Mouse (Mus musculus) limb, embryonic 13.5 days (tissue): ENCODE measurements around the gene Vps9d1. TPM values are rescaled to one million over a fixed set of nuclear protein-coding genes. Genes with fewer than 3 reads are reported as not detected.

ENCODE experiments used
- ATAC-seq: fragments of 200-750 bp; cut with Nextera tagmentation; 2 replicates; pipeline ENCODE4 v1.8.0; 2017; ENCODE audit warnings: low read depth, moderate number of reproducible peaks, moderate TSS enrichment; ENCODE audit not compliant: low FRiP score
- H3K27ac ChIP-seq: fragments of 300-500 bp; sonication (generic); 2 replicates; pipeline ENCODE4 v1.5.1; 2015; ENCODE audit warnings: inconsistent platforms, mild to moderate bottlenecking, moderate library complexity
- H3K27me3 ChIP-seq: fragments of 300-500 bp; sonication (generic); 2 replicates; pipeline ENCODE4 v1.6.1; 2015; ENCODE audit warnings: mild to moderate bottlenecking, inconsistent platforms
- H3K36me3 ChIP-seq: fragments of 300-500 bp; sonication (generic); 2 replicates; pipeline ENCODE4 v1.6.1; 2015; ENCODE audit warnings: inconsistent platforms, mild to moderate bottlenecking, moderate library complexity
- H3K4me1 ChIP-seq: fragments of 300-500 bp; sonication (generic); 2 replicates; pipeline ENCODE4 v1.6.1; 2015; ENCODE audit warnings: inconsistent platforms
- H3K4me2 ChIP-seq: fragments of 300-500 bp; sonication (generic); replicated peaks from 2 replicates; pipeline ENCODE4 v1.6.1; 2015; ENCODE audit warnings: inconsistent platforms, mild to moderate bottlenecking, moderate library complexity
- H3K4me3 ChIP-seq: fragments of 300-500 bp; sonication (generic); 2 replicates; pipeline ENCODE4 v1.5.1; 2015; ENCODE audit warnings: moderate library complexity, mild to moderate bottlenecking, inconsistent platforms
- H3K9ac ChIP-seq: fragments of 300-500 bp; sonication (generic); 2 replicates; pipeline ENCODE4 v1.6.1; 2015; ENCODE audit warnings: mild to moderate bottlenecking, inconsistent platforms
- H3K9me3 ChIP-seq: fragments of 300-500 bp; sonication (generic); 2 replicates; pipeline ENCODE4 v1.6.1; 2016; ENCODE audit warnings: inconsistent platforms
- WGBS: fragments of 180-500 bp; shearing (Covaris S2); methylation state at CpG from one replicate; pipeline ENCODE4 v1.1.7; 2015; 5-methylcytosine and 5-hydroxymethylcytosine counted together
- polyA plus RNA-seq: library from polyadenylated mRNA; unstranded; fragments of >200 nt; fragmentation: Nextera tagmentation; extraction: Ambion mirVana; gene quantifications from 2 replicates; pipeline ENCODE4 v1.2.1, GENCODE M21; 2015

The Vps9d1 gene
- polyA plus RNA-seq, 1 experiment from 2014 or later: 32.3 TPM

DNA sequence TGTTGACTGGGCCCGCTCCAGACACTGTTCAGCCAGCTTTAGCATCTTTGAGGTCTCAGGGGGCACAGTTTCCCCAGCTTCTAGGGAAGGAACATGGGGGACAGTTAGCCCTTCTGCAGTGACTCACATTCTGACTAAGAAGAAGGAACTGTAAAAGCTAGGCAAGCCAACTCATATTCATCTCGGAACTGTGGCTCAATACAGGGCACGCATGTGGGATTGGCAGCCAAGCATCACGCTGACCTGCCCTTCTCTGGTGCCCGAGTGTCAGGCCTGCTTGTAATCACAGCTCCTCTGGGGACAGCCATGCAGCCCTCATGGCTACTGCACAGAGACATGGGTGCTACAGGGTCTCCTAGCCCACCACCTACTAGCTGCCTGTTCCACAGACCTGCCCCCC is 3.2 kb downstream of the Vps9d1 start:
- Histone ChIP-seq H3K36me3 (peaks cover 65% of the 10 kb centered on the region), H3K4me1 (peaks cover 22% of the 10 kb centered on the region), H3K9ac (peak overlapping the region; percentile 8), H3K27ac (no peak overlapping the region), H3K9me3 (no peaks in the 10 kb centered on the region), H3K27me3 (no peaks in the 10 kb centered on the region), H3K4me3 (no peak overlapping the region), H3K4me2 (no peak overlapping the region)
- 93% methylated on average over 5 of the region's 5 CpGs for WGBS
- no peak for ATAC-seq

DNA sequence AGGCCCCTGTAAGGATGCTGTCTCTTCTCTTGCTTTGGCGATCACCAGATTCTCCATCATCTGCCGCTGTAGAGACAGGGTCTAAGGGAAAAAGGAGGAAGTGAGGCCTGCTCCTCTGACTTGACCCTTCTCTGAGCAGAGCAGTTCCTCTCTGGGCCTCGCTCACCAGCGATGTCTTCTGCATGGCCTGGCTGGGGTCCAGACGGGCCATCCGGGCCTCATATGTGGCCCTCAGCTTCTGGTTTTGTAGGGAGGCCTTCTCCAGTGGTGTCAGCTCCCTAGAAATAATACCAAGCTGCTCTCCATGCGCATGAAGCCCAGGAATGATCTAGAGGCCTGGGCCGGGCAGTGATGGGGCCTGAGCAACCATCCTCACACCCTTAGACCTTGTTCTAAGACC is 5.6 kb downstream of the Vps9d1 start:
- no peak for ATAC-seq
- H3K36me3 ChIP-seq: peaks cover 84% of the 10 kb centered on the region
- 90% methylated on average over 8 of the region's 8 CpGs for WGBS
- no peak overlapping the region for H3K27ac ChIP-seq
- H3K4me2 ChIP-seq: no peak overlapping the region
- no peak overlapping the region for H3K9ac ChIP-seq
- no peaks in the 10 kb centered on the region for H3K27me3 ChIP-seq
- no peaks in the 10 kb centered on the region for H3K9me3 ChIP-seq
- H3K4me1 ChIP-seq: peaks cover 11% of the 10 kb centered on the region
- H3K4me3 ChIP-seq: no peak overlapping the region

DNA sequence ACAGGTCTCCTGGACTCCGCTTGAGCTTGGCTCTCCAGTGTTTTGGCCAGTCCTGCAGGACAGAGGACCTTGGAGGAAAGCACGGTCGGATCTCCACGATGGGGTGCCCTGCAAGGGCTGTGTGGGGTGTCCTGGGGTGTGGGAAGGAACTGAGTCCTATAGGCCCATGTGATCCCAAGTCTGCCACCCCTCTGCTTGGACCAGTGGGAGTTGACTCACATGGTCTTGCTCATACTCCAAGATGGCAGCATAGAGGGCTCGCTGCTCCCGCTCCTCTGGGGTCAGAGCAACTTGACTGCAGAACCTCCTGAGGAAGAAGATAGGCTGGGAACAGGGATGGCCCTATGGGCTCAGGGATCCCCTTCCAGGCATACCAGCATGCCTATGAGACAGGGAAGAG is 6.4 kb downstream of the Vps9d1 start:
- Histone ChIP-seq H3K9me3 (no peaks in the 10 kb centered on the region), H3K27me3 (no peaks in the 10 kb centered on the region), H3K36me3 (peaks cover 92% of the 10 kb centered on the region), H3K9ac (no peak overlapping the region), H3K27ac (no peak overlapping the region), H3K4me1 (peaks cover 4% of the 10 kb centered on the region), H3K4me3 (no peak overlapping the region), H3K4me2 (no peak overlapping the region)
- 92% methylated on average over 6 of the region's 6 CpGs for WGBS
- no peak for ATAC-seq

DNA sequence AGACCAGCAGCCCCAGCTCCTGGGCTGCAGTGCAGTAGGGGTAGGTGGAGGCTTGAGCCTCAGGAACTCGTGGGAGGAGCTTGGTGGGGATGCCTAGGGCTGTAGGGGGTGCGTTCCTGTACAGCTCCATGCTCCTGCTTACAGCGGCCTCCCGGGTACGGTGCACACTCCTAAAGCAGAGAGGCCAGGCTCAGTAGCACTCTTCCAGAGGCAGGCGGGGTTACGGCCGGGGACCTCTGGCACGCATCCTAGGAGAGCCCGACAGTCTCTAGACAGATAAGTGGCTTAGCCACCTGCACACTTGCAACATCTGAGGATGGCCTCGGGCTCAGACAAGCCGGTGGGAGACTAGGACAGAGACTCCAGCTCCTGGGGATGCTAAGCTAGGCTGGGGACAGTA is 8.6 kb downstream of the Vps9d1 start:
- H3K9me3 ChIP-seq: no peaks in the 10 kb centered on the region
- H3K27ac ChIP-seq: no peak overlapping the region
- no peak overlapping the region for H3K4me2 ChIP-seq
- no peaks in the 10 kb centered on the region for H3K27me3 ChIP-seq
- peaks cover 92% of the 10 kb centered on the region for H3K36me3 ChIP-seq
- H3K4me1 ChIP-seq: no peaks in the 10 kb centered on the region
- no peak for ATAC-seq
- H3K4me3 ChIP-seq: no peak overlapping the region
- no peak overlapping the region for H3K9ac ChIP-seq
- 90% methylated on average over 12 of the region's 12 CpGs for WGBS

DNA sequence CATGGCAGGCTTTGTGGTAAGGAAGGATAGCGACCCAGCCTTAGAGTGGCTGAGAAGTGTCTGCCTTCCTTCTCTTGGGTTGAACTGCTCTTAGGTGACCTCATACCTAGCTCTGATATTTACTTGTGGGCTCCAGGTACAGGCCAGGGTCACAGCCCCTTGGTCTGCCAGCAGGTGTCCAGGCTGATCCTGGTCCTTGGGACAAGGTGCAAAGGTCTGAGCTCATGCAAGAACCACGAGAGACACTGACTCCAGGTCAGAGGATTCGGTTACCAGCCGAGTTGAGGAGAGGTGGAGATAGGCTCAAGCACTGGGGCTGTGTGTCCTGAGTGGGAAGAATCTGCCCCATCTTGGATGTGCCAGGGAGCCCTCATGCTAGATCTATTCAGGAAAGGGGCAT is 9.8 kb downstream of the Vps9d1 start:
- Histone ChIP-seq H3K27ac (no peak overlapping the region), H3K4me1 (no peaks in the 10 kb centered on the region), H3K4me2 (no peak overlapping the region), H3K9me3 (no peaks in the 10 kb centered on the region), H3K4me3 (no peak overlapping the region), H3K9ac (no peak overlapping the region), H3K36me3 (peaks cover 81% of the 10 kb centered on the region), H3K27me3 (no peaks in the 10 kb centered on the region)
- WGBS: 94% methylated on average over 4 of the region's 4 CpGs
- ATAC-seq: no peak

DNA sequence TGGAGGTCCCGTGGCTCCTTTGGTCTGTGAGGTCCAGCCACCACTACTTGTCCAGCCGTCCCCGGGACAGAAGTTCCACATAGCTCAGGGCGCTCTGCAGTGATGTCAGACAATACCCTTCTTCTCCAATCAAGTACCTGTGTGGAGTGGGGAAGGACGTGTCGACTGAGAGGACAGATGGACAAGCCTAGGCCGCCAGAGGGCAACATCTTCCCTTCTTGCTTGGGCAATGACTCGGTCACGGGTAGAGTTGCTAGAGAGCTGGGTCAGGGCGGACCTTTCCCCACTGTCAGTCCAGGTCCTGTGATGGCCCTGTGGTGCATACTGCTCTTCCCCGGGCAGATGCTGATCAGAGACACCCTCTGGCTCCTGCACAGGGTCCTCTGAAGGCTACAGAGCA is 11.1 kb downstream of the Vps9d1 start:
- Histone ChIP-seq H3K9ac (no peak overlapping the region), H3K4me2 (no peak overlapping the region), H3K9me3 (no peaks in the 10 kb centered on the region), H3K27ac (no peak overlapping the region), H3K36me3 (peaks cover 68% of the 10 kb centered on the region), H3K4me1 (no peaks in the 10 kb centered on the region), H3K27me3 (no peaks in the 10 kb centered on the region), H3K4me3 (no peak overlapping the region)
- 66% methylated on average over 11 of the region's 11 CpGs for WGBS
- no peak for ATAC-seq

DNA sequence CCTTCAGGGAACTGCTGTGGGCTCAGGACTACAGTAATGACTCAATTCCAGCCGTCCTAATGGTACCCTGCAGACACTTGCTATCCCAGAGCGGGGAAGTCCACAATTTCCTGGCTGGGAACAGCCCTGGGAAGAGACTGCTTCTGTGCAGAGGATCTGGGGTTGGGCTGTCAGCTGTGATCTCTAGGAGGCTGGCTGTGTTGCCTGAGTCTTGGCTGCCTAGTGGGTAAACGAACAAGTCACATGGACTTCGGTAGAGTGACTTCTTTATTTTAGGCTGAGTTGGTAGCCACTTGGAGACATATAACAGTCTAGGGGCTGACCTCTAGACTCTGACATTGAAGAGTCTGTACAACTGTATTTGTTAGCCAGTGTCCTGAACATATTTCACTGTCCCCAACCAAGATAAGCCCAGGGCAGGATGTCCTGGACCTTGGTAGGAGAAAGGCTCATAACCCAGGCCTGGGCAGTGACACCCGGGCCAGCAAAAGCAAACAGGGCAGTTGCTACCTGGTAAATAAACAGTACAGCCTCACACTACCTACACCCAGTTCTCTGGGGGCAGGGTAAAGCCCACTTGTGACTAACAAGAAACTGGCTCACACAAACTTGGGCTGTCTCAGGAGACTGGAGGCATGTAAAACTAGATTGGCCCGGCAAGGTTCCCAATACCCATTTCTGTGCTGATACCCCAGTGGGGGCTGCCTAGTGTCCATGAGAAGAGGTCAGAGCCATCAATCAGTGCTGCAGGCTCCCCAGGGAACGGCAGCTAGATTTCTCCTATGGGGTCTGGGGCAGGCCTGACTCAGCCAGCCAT is 11.8 kb downstream of the Vps9d1 start:
- peaks cover 61% of the 10 kb centered on the region for H3K36me3 ChIP-seq
- H3K9ac ChIP-seq: no peak overlapping the region
- no peak for ATAC-seq
- WGBS: 88% methylated on average over 7 of the region's 7 CpGs
- no peaks in the 10 kb centered on the region for H3K4me1 ChIP-seq
- 0 out of 2 replicates have a peak, but pooled peaks cover under 1% of the 10 kb centered on the region for H3K27me3 ChIP-seq
- no peak overlapping the region for H3K4me2 ChIP-seq
- no peak overlapping the region for H3K4me3 ChIP-seq
- no peak overlapping the region for H3K27ac ChIP-seq
- no peaks in the 10 kb centered on the region for H3K9me3 ChIP-seq

DNA sequence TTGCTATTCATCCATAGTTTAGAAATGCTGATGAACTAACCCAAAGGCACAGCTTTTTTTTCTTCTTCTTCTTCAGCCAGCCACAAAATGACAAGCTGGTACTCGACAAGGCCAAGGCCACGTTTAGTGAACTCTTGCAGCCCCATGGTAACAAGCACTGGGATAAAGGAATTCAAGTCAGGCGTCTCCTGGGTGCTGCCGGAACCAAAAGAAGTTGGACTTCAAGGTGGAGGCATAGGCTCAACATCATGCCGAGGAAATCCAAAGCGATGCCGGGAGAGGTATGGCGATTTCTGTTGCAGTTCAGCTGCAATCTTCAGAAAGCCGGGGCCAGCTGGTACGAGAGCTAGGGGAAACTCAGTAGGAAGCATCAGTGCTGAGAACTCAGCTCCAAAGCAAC is 14.8 kb downstream of the Vps9d1 start:
- no peak for ATAC-seq
- Histone ChIP-seq H3K9me3 (no peaks in the 10 kb centered on the region), H3K4me2 (no peak overlapping the region), H3K4me3 (no peak overlapping the region), H3K4me1 (peaks cover 21% of the 10 kb centered on the region), H3K27me3 (peaks cover 28% of the 10 kb centered on the region), H3K36me3 (peaks cover 31% of the 10 kb centered on the region), H3K27ac (no peak overlapping the region), H3K9ac (no peak overlapping the region)
- WGBS: 86% methylated on average over 10 of the region's 10 CpGs

DNA sequence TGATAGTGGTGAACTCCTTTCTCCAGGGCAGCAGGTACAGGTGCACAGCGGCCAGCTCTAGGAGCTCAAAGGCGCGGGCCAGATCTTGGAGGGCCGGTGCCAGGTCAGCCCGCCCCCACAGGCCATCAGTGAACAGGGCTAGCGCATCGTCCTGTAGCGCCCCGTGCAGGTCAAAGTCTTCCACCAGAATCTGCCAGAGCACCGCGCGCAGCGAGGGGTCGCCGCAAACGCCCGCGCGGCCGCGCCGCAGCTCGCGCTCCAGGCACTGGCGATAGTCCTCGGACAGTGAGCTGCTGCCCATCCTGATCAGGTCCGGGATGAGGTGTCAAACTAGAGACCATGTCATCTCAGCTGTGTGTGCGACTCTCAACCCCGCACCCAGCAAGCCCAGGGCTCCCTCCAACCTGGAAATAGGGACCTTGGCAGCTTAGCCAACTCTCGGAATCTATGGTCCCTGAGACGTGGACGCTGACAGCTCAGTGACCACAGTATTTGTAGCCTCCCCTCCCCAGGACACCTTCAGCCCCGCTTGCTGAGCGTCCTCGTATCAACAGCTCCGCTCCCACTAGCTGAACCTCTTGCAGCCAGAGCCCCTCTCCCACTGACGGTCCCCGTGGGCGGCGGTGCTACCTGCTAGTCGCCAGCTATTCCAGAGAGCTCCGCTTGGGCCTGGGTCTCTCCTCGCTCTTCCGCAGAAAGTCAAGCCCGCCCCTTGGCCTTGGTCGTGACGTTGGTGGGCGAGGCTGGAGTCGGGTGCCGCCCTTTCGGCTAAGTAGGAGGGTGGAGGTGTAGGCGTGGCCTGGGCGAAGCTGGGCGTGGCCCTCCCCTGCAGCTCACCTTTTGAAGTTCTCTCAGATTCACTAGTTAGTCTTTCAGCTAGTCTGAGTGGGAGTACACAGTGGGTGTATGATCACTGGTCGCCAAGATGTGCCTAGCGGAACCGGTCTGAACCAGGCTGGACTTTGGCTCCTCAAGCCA is 18.3 kb downstream of the Vps9d1 start, which contains the start of gene Spata2l:
Spata2l (minus strand) TSS at position 714 of the 978 bp plus-strand sequence.
- WGBS: 2% methylated on average over 57 of the region's 57 CpGs
- Histone ChIP-seq H3K9me3 (no peaks in the 10 kb centered on the region), H3K4me2 (peak within 1 kb of the TSS; percentile 88), H3K27ac (no peak within 1 kb of the TSS), H3K4me3 (peak within 1 kb of the TSS; percentile 56), H3K4me1 (peaks cover 21% of the 10 kb centered on the region), H3K36me3 (peaks cover 5% of the 10 kb centered on the region; the same call in 1 of the 2 replicates), H3K27me3 (peaks cover 50% of the 10 kb centered on the region), H3K9ac (peak within 1 kb of the TSS; percentile 65)
- ATAC-seq: peak; percentile 88

DNA sequence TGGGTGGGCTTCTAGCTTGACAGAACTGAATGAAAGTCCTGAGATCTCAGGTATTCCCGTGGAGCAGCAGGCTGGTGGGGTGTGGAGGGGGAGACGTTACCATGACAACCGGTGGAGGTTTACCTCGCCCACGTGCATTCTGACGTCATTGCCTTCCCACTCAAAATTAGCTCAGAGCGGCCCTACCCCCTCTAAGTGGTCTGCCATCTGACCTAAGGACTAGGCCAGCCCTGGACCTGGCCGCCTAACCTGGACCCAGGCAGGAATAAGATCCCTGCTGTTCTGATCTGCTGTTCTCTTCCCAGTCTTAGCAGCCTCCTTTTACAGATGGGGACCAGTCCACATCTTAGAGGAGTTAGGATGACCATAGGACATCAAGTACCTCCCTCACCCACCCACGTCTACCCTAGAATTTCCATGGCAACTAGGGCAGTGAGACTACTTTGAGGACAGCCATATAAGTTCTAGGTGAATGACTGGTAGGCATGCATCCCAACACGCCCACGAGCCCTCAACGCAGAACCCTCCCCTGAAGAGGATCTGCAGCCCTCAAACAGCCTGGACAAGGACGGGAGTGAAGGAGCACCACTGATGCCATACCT is 19.1 kb downstream of the Vps9d1 start:
- Histone ChIP-seq H3K4me1 (peaks cover 21% of the 10 kb centered on the region), H3K4me2 (peak overlapping the region; percentile 88), H3K9me3 (no peaks in the 10 kb centered on the region), H3K27ac (no peak overlapping the region), H3K27me3 (peaks cover 50% of the 10 kb centered on the region), H3K4me3 (peak overlapping the region; percentile 56), H3K36me3 (peaks cover 9% of the 10 kb centered on the region), H3K9ac (peak overlapping the region; percentile 65; the same call in 1 of the 2 replicates)
- ATAC-seq: no peak
- WGBS: 36% methylated on average over 13 of the region's 13 CpGs

DNA sequence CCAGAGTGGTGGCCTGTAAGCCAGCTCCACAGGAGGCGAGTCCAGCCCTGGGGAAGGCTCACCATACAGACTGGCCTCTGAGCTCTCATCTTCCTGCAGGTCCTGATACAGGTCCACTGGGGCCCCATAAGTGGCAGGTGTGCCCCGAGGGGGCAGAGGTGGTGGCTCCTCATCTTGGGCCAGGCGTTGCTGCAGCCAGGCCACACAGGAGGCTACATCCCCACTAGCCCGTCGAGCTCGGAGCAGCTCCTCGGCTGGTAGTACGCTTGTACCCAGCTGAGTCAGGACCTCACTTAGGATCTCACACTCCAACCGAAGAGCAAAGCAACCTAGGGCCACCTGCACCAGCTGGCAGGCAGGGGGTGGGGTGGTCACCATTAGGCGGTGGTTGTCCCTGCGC is 20.4 kb downstream of the Vps9d1 start:
- peaks cover 50% of the 10 kb centered on the region for H3K27me3 ChIP-seq
- no peak for ATAC-seq
- WGBS: 75% methylated on average over 11 of the region's 11 CpGs
- peaks cover 20% of the 10 kb centered on the region for H3K36me3 ChIP-seq
- peaks cover 21% of the 10 kb centered on the region for H3K4me1 ChIP-seq
- no peak overlapping the region for H3K9ac ChIP-seq
- H3K9me3 ChIP-seq: no peaks in the 10 kb centered on the region
- H3K4me3 ChIP-seq: no peak overlapping the region
- H3K27ac ChIP-seq: no peak overlapping the region
- no peak overlapping the region for H3K4me2 ChIP-seq

DNA sequence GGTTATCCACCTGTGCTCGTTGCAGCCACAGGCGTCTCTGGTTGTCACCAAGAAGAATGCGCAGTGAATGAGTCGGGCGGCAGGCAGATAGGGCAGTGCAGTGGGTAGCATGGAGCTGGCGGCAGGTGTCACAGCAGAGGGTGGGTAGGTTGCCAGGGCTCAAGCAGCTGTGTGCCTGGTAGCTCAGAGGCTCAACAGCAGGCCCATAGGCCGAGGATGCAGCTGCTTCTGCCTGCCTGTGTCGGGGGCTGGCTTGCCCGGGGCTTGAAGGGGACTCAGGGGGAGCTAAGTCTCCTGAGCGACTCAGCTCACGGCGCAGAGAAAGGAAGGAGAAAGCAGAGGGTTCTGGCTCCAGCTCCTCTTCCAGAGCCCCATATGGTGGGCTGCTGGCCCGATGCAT is 20.8 kb downstream of the Vps9d1 start:
- Histone ChIP-seq H3K36me3 (peaks cover 24% of the 10 kb centered on the region), H3K27ac (no peak overlapping the region), H3K4me1 (peaks cover 21% of the 10 kb centered on the region), H3K4me2 (no peak overlapping the region), H3K27me3 (peaks cover 50% of the 10 kb centered on the region), H3K9ac (peak overlapping the region; percentile 25; the same call in 1 of the 2 replicates), H3K4me3 (no peak overlapping the region), H3K9me3 (no peaks in the 10 kb centered on the region)
- 53% methylated on average over 13 of the region's 13 CpGs for WGBS
- no peak for ATAC-seq
